Mouse (Mus musculus) liver, embryonic 14.5 days (tissue): ENCODE data around the gene Mctp2. TPM values are rescaled to one million over a fixed set of nuclear protein-coding genes. Genes with fewer than 3 reads are reported as not detected.
A peak's percentile ranks its signal among the peaks of the same experiment; 100 is the strongest.

Experiments used
- ATAC-seq: fragments of 200-750 bp; cut with Nextera tagmentation; 2 replicates; pipeline ENCODE4 v1.8.0; 2017; ENCODE audit warnings: moderate number of reproducible peaks, mild to moderate bottlenecking, moderate library complexity; ENCODE audit not compliant: insufficient read depth
- DNase-seq, 3 experiments: peaks; one replicate each; pipeline ENCODE4 v3.0.0-alpha.2; 2012 to 2013; ENCODE audit warnings: low read depth in 3 of 3, low spot score in 3 of 3
- H3K27ac ChIP-seq: fragments of 300-500 bp; sonication (generic); 2 replicates; pipeline ENCODE4 v1.5.1; 2014; ENCODE audit warnings: moderate library complexity, mild to moderate bottlenecking, control low read depth, inconsistent platforms
- H3K27me3 ChIP-seq: fragments of 300-500 bp; sonication (generic); 2 replicates; pipeline ENCODE4 v1.6.1; 2014; ENCODE audit warnings: mild to moderate bottlenecking, low read length, moderate library complexity; ENCODE audit not compliant: control insufficient read depth, insufficient read depth
- H3K36me3 ChIP-seq: fragments of 300-500 bp; sonication (generic); replicated peaks from 2 replicates; pipeline ENCODE4 v1.6.1; 2014; ENCODE audit warnings: low read depth; ENCODE audit not compliant: control insufficient read depth, insufficient read depth
- H3K4me1 ChIP-seq, 2 experiments: fragments of 200-500 bp in 1 of 2; fragments of 300-500 bp in 1 of 2; sonication (generic) in 1 of 2; replicated peaks; 2 replicates each; pipeline ENCODE4 v1.6.1; 2012 to 2014; ENCODE audit warnings: antibody characterized with exemption in 1 of 2, inconsistent platforms in 1 of 2, low read length in 1 of 2; ENCODE audit not compliant: control insufficient read depth in 2 of 2, insufficient read depth in 2 of 2
- H3K4me2 ChIP-seq: fragments of 300-500 bp; sonication (generic); 2 replicates; pipeline ENCODE4 v1.6.1; 2014; ENCODE audit warnings: low read depth, mild to moderate bottlenecking, control low read depth, moderate library complexity
- H3K4me3 ChIP-seq, 2 experiments: fragments of 200-500 bp in 1 of 2; fragments of 300-500 bp in 1 of 2; sonication (generic) in 1 of 2; 2 replicates each; pipeline ENCODE4 v1.5.1; 2012 to 2014; ENCODE audit warnings: low read depth in 2 of 2, low read length in 2 of 2, mild to moderate bottlenecking in 2 of 2, control low read depth in 1 of 2, inconsistent platforms in 1 of 2, moderate library complexity in 1 of 2; ENCODE audit not compliant: insufficient read depth in 1 of 2
- H3K9ac ChIP-seq: fragments of 300-500 bp; sonication (generic); replicated peaks from 2 replicates; pipeline ENCODE4 v1.6.1; 2014; ENCODE audit warnings: mild to moderate bottlenecking, control low read depth, moderate library complexity
- H3K9me3 ChIP-seq: fragments of 300-500 bp; sonication (generic); 2 replicates; pipeline ENCODE4 v1.6.1; 2016; ENCODE audit warnings: low read length, mixed read lengths; ENCODE audit not compliant: control insufficient read depth
- CTCF ChIP-seq: IDR thresholded peaks from 2 replicates; pipeline ENCODE4 v1.5.1; 2016; ENCODE audit warnings: antibody characterized with exemption, low read depth, control low read depth
- EP300 ChIP-seq: IDR thresholded peaks from 2 replicates; pipeline ENCODE4 v1.6.1; 2016; ENCODE audit warnings: antibody characterized with exemption, low read depth
- whole genome bisulfite sequencing: fragments of 180-500 bp; shearing (Covaris S2); extraction: QIAGEN DNeasy Blood & Tissue Kit; methylation state at CpG from one replicate; pipeline ENCODE4 v1.1.7; 2014; ENCODE audit not compliant: insufficient replicate concordance; 5-methylcytosine and 5-hydroxymethylcytosine counted together
- polyA plus RNA-seq, 2 experiments: library from polyadenylated mRNA; depleted of rRNA in 1 of 2; stranded (reverse) in 1 of 2; unstranded in 1 of 2; fragments of >200 nt; fragmentation: Nextera tagmentation in 1 of 2; extraction: Ambion mirVana in 1 of 2; gene quantifications; 2 replicates each; pipeline versions ENCODE4 v1.2.1 to v1.2.3; 2012 to 2014

Gene Mctp2
- polyA plus RNA-seq, 2 experiments, result 0.13 to 0.20 TPM

DNA sequence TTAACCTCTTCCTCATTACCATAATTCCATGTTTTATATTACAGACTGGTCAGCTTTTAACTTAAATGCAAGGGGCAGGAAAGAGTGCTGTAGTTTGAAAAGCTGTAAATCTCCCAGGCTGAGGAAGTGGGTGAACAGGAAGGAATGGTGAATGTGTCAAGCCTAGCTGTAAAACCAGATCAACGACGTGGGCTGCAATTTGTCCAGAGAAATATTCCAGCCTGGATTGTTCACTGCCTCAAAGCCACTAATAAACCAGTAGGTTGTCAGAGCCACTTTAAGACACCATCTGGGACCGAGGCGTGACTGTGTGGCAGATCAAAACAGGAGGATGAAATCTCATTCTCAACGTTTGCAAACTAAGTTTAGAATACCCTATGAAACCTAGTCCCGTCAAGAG is 99.6 kb downstream of the Mctp2 start:
- Histone ChIP-seq H3K27me3 (no peaks in the 10 kb centered on the region), H3K9ac (no peak overlapping the region), H3K27ac (no peak overlapping the region), H3K4me3 (no peak overlapping the region), H3K4me2 (no peak overlapping the region), H3K4me1 (no peaks in the 10 kb centered on the region), H3K36me3 (no peaks in the 10 kb centered on the region), H3K9me3 (no peaks in the 10 kb centered on the region)
- WGBS, result 32% methylated on average over 6 of the region's 6 CpGs
- DNase-seq (no peak), ATAC-seq (no peak)
- TF ChIP-seq CTCF (no peak), EP300 (no peak)

DNA sequence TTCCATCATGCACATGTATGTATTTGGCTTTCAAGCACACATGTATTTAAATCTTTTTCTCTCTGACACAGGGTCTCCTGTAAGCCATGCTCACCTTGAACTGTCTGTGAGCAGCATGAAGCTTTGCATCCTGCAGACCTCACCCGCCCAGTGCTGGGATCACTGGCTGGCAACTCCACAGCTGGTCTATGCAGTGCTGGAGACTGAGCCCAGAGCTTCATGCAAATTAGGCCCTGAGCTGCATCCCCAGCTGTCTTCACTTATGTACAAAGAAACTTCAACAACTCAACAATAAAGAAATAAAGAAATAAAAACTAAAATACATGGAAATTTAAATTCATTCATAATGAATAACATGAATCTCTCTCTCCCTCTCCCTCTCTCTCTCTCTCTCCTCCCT is 110.7 kb downstream of the Mctp2 start:
- H3K9ac ChIP-seq, result no peak overlapping the region
- H3K4me2 ChIP-seq, result no peak overlapping the region
- H3K27me3 ChIP-seq, result no peaks in the 10 kb centered on the region
- WGBS, result 50% methylated on average over 1 of the region's 1 CpGs
- no peaks in the 10 kb centered on the region for H3K36me3 ChIP-seq
- H3K9me3 ChIP-seq, result no peaks in the 10 kb centered on the region
- no peaks in the 10 kb centered on the region for H3K4me1 ChIP-seq
- DNase-seq (no peak), ATAC-seq (no peak)
- no peak overlapping the region for H3K27ac ChIP-seq
- TF ChIP-seq CTCF (no peak), EP300 (no peak)
- no peak overlapping the region for H3K4me3 ChIP-seq

DNA sequence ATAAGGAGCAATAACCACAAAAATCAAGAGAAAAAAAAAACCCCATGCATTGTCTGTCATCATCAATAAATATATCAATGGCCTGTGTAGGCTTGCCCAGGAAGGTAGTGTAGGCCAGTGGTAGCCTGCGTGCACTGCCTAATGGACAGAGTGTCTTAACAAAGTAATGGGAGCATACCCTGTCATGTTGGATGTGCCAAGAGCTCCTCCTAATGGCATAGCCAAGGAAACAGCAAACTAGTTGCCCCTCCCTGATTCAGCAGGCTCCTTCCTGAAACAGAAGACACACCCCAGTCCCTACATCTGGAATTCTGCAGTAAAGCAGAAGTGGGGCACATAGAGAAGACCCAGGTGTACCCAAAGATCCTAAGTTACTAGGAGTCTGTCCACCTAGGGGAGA is 113.1 kb downstream of the Mctp2 start:
- ATAC-seq (no peak), DNase-seq (no peak)
- no peaks in the 10 kb centered on the region for H3K9me3 ChIP-seq
- 54% methylated on average over 1 of the region's 1 CpGs for WGBS
- TF ChIP-seq CTCF (peak; percentile 19; the same call in 1 of the 2 replicates), EP300 (no peak)
- H3K27me3 ChIP-seq, result no peaks in the 10 kb centered on the region
- H3K4me1 ChIP-seq, result no peaks in the 10 kb centered on the region
- H3K27ac ChIP-seq, result no peak overlapping the region
- no peaks in the 10 kb centered on the region for H3K36me3 ChIP-seq
- H3K9ac ChIP-seq, result no peak overlapping the region
- no peak overlapping the region for H3K4me3 ChIP-seq
- H3K4me2 ChIP-seq, result no peak overlapping the region

DNA sequence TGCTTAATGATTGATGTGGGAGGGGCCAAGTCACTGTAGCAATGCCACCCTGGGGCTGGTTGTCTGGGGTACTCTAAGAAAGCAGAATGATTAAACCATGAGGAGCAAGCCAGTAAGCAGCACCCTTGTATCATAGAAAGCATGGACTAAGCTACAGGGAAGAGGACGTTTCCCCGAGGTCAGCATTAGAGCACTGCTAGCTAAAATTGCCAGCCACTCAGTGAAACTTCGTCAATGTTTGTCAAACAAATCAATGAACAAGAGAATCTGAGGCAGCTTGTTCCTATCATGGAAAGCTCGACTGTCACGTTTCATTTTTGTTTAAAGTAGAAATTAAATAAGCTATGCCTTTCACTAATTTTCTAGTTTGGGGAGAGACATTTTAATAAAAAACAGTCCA is 124.8 kb downstream of the Mctp2 start:
- Histone ChIP-seq H3K4me1 (no peaks in the 10 kb centered on the region), H3K36me3 (no peaks in the 10 kb centered on the region), H3K9me3 (no peaks in the 10 kb centered on the region), H3K9ac (no peak overlapping the region), H3K4me2 (no peak overlapping the region), H3K27me3 (no peaks in the 10 kb centered on the region), H3K27ac (no peak overlapping the region), H3K4me3 (no peak overlapping the region)
- no peak for TF ChIP-seq CTCF
- no peak for TF ChIP-seq EP300
- ATAC-seq (no peak), DNase-seq (no peak)
- 54% methylated on average over 5 of the region's 5 CpGs for WGBS

DNA sequence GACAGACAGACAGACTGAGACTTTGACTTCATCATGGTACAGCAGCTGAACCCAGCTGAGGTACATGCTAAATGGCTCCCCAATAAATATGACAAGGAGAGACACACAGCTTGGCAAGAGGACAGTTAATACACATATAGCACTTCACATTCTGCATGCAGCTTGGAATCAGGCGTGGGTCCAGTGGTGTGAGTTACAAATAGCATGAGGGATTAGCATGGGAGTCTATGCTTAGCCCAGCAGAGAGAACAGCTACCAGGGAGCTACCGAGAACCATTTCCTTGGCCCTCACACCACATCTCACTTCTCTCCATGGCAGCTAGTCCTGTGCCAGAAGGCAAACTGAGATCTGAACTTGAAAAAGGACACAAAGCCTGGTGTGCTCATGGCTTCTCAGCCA is 137.1 kb downstream of the Mctp2 start:
- Histone ChIP-seq H3K4me3 (no peak overlapping the region), H3K27ac (no peak overlapping the region), H3K36me3 (no peaks in the 10 kb centered on the region), H3K27me3 (no peaks in the 10 kb centered on the region), H3K9ac (no peak overlapping the region), H3K9me3 (no peaks in the 10 kb centered on the region), H3K4me2 (no peak overlapping the region), H3K4me1 (no peaks in the 10 kb centered on the region)
- ATAC-seq (no peak), DNase-seq (no peak)
- TF ChIP-seq CTCF, result no peak
- TF ChIP-seq EP300, result no peak
- 49% methylated on average over 2 of the region's 2 CpGs for whole genome bisulfite sequencing
